Mouse (Mus musculus) c-Kit-positive CD71-positive TER-119-negative erythroid progenitor cells, embryonic 14.5 days (primary cell): ENCODE data around the gene Pik3cd.

ENCODE experiments used
- DNase-seq: peaks from one replicate; pipeline ENCODE4 v3.0.0-alpha.2; 2013; ENCODE audit warnings: low read depth

The Pik3cd gene

GRCm38 (mm10) chr4:149609256-149610025, 92.9 kb downstream of the Pik3cd start:
- DNase-seq = no peak

GRCm38 (mm10) chr4:149608309-149608638, 94.1 kb downstream of the Pik3cd start:
- no peak for DNase-seq

- no peak for DNase-seq
Measured at GRCm38 (mm10) chr4:149607591-149608308, 94.6 kb downstream of the Pik3cd start.

- no peak for DNase-seq
Measured at GRCm38 (mm10) chr4:149606766-149607358, 95.5 kb downstream of the Pik3cd start.

- no peak for DNase-seq
Measured at GRCm38 (mm10) chr4:149606056-149606455, 96.3 kb downstream of the Pik3cd start.

- DNase-seq = no peak
Measured at GRCm38 (mm10) chr4:149604518-149604917, 97.9 kb downstream of the Pik3cd start.

- no peak for DNase-seq
Measured at GRCm38 (mm10) chr4:149603860-149604259, 98.5 kb downstream of the Pik3cd start.

- DNase-seq = no peak
Measured at GRCm38 (mm10) chr4:149602236-149602635, 100.1 kb downstream of the Pik3cd start.

GRCm38 (mm10) chr4:149601484-149601883, 100.9 kb downstream of the Pik3cd start:
- no peak for DNase-seq

- DNase-seq = no peak
Measured at GRCm38 (mm10) chr4:149600130-149600529, 102.2 kb downstream of the Pik3cd start.

GRCm38 (mm10) chr4:149599549-149599948, 102.8 kb downstream of the Pik3cd start:
- no peak for DNase-seq
